Mouse (Mus musculus): Measurements from ENCODE around the gene Map4k1. TPM values are rescaled to one million over a fixed set of nuclear protein-coding genes. Genes with fewer than 3 reads are reported as not detected.

Map4k1 gene
- polyA plus RNA-seq (2012; rRNA removed) = 16.7 and 17.0 TPM in 2 replicates

- H3K4me1 ChIP-seq (ENCODE audit: control insufficient read depth, insufficient read depth, low read length) = peaks cover 7% of the 10 kb centered on the region
- under 1% methylated on average over 36 of the region's 36 CpGs for WGBS
- DNase-seq = peak; percentile 90
- peak; percentile 93; the same call in 1 of the 2 replicates for TF ChIP-seq POLR2A (IDR thresholded peaks at IDR 0.05; ENCODE audit: borderline replicate concordance, extremely low read depth, low read depth, low read length)
- no peak for TF ChIP-seq CTCF (IDR thresholded peaks at IDR 0.05; ENCODE audit: insufficient read depth, low read length)
- H3K4me3 ChIP-seq (replicated peaks; ENCODE audit: extremely low read depth, low read depth, low read length) = peak within 1 kb of the TSS; percentile 96
These were observed at the start of gene Map4k1, which contains the start of gene Eif3k for GRCm38 (mm10) chr7:28981651-28982273. Gene Map4k1 (plus strand): TSS chr7:28982050. Gene Eif3k (minus strand): TSS chr7:28981864.

DNA sequence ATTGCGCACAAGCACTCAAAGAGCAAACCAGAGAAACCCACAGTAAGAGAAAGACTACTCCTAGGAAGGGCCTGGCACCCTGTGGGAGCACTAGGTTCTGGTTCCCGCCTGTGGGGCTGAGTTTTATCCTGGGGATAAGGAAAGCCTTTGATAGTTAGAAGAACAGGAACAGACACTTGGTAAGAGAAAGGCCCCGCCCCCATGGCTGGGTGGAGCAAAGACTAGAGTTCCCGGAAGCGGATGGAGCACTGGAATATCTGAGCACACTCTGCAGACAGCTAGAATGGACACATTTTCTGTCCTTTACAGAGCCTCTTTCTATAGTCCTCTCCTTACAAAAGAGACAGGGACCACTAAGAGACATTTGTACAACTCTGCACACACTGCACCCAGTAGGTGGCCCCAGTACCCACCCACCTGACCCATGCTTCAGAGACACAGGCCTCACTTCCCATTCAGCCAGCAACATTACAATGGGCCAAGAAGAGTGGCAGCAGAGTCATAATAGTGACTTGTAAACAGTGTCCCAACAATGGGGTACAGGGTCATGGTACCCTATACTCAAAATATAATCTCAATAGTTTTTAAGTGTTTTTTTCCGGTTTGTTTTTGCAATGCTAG, 49.3 kb upstream of the Map4k1 start:
- no peak for DNase-seq
- 41% methylated on average over 6 of the region's 6 CpGs for WGBS
- H3K4me1 ChIP-seq (ENCODE audit: control insufficient read depth, insufficient read depth, low read length) = peaks cover 46% of the 10 kb centered on the region

GRCm38 (mm10) chr7:28933825-28934224, 48.0 kb upstream of the Map4k1 start:
- DNase-seq = no peak
- H3K4me1 ChIP-seq (ENCODE audit: control insufficient read depth, insufficient read depth, low read length) = peaks cover 54% of the 10 kb centered on the region
- WGBS = 86% methylated on average over 2 of the region's 2 CpGs
- TF ChIP-seq POLR2A (IDR thresholded peaks at IDR 0.05; ENCODE audit: borderline replicate concordance, extremely low read depth, low read depth, low read length) (no peak), CTCF (IDR thresholded peaks at IDR 0.05; ENCODE audit: insufficient read depth, low read length) (no peak)
- H3K4me3 ChIP-seq (replicated peaks; ENCODE audit: extremely low read depth, low read depth, low read length) = no peak overlapping the region

More for the DNA sequence above, 49.3 kb upstream of the Map4k1 start:
- no peak overlapping the region for H3K4me3 ChIP-seq (replicated peaks; ENCODE audit: extremely low read depth, low read depth, low read length)
- TF ChIP-seq POLR2A (IDR thresholded peaks at IDR 0.05; ENCODE audit: borderline replicate concordance, extremely low read depth, low read depth, low read length) = no peak
- TF ChIP-seq CTCF (IDR thresholded peaks at IDR 0.05; ENCODE audit: insufficient read depth, low read length) = no peak

DNA sequence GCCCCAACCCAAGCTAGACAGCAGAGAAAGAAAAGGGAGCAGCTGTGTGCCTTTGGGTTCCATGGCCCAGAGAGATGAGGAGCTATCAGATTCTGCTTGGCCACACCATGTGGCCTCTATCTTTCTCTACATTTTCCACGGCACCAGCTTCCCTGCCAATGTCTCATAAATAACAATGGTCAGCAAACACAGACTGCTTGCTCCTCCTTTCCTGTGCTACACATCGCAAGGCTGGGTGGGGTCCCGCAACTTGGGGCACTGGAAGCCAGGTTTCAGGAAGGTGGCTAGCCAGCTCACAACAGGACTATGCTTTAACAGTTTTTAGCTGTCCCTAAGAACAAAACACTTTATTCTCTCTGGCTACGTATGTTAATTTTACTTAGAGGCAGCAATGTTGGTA, 45.1 kb upstream of the Map4k1 start:
- TF ChIP-seq CTCF (IDR thresholded peaks at IDR 0.05; ENCODE audit: insufficient read depth, low read length) (no peak), POLR2A (IDR thresholded peaks at IDR 0.05; ENCODE audit: borderline replicate concordance, extremely low read depth, low read depth, low read length) (no peak)
- H3K4me3 ChIP-seq (replicated peaks; ENCODE audit: extremely low read depth, low read depth, low read length) = no peak overlapping the region
- 30% methylated on average over 4 of the region's 4 CpGs for WGBS
- DNase-seq = no peak
- peaks cover 65% of the 10 kb centered on the region for H3K4me1 ChIP-seq (ENCODE audit: control insufficient read depth, insufficient read depth, low read length)

DNA sequence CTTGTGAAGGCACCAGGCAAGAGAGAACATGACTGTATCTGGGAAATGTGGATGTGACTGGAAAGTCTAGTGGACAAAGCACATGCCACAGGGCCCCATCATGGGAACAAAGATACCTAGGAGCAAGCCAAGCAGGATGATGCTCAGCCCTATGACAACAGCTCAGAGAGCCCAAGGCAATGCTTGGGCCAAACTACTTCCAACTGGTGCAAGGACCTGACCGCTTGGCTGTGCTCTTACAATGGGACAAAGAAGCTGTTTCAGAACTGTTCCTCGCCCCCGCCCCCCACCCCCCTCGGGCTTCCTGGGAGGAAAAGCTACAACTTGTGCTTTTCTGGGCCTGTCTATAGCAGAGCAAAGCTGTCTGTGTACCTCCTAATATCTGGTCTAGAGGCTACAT, 43.2 kb upstream of the Map4k1 start:
- H3K4me1 ChIP-seq (ENCODE audit: control insufficient read depth, insufficient read depth, low read length) = peaks cover 68% of the 10 kb centered on the region
- DNase-seq = no peak

GRCm38 (mm10) chr7:28939418-28940183, 42.2 kb upstream of the Map4k1 start:
- H3K4me1 ChIP-seq (ENCODE audit: control insufficient read depth, insufficient read depth, low read length) = peaks cover 71% of the 10 kb centered on the region
- WGBS = 58% methylated on average over 7 of the region's 7 CpGs
- no peak for DNase-seq
- TF ChIP-seq POLR2A (IDR thresholded peaks at IDR 0.05; ENCODE audit: borderline replicate concordance, extremely low read depth, low read depth, low read length) (no peak), CTCF (IDR thresholded peaks at IDR 0.05; ENCODE audit: insufficient read depth, low read length) (no peak)
- no peak overlapping the region for H3K4me3 ChIP-seq (replicated peaks; ENCODE audit: extremely low read depth, low read depth, low read length)

More for the DNA sequence above, 43.2 kb upstream of the Map4k1 start:
- 42% methylated on average over 4 of the region's 4 CpGs for WGBS
- TF ChIP-seq CTCF (IDR thresholded peaks at IDR 0.05; ENCODE audit: insufficient read depth, low read length) (0 out of 2 replicates have a peak, but pooled peaks have one; percentile 20), POLR2A (IDR thresholded peaks at IDR 0.05; ENCODE audit: borderline replicate concordance, extremely low read depth, low read depth, low read length) (no peak)
- no peak overlapping the region for H3K4me3 ChIP-seq (replicated peaks; ENCODE audit: extremely low read depth, low read depth, low read length)

- WGBS = 26% methylated on average over 4 of the region's 4 CpGs
- no peak for TF ChIP-seq CTCF (IDR thresholded peaks at IDR 0.05; ENCODE audit: insufficient read depth, low read length)
- TF ChIP-seq POLR2A (IDR thresholded peaks at IDR 0.05; ENCODE audit: borderline replicate concordance, extremely low read depth, low read depth, low read length) = no peak
- Histone ChIP-seq H3K4me1 (ENCODE audit: control insufficient read depth, insufficient read depth, low read length) (peaks cover 71% of the 10 kb centered on the region), H3K4me3 (replicated peaks; ENCODE audit: extremely low read depth, low read depth, low read length) (no peak overlapping the region)
- DNase-seq = no peak
These were observed 40.7 kb upstream of the Map4k1 start for GRCm38 (mm10) chr7:28941129-28941528.

GRCm38 (mm10) chr7:28941542-28941941, 40.3 kb upstream of the Map4k1 start:
- Histone ChIP-seq H3K4me1 (ENCODE audit: control insufficient read depth, insufficient read depth, low read length) (peaks cover 70% of the 10 kb centered on the region), H3K4me3 (replicated peaks; ENCODE audit: extremely low read depth, low read depth, low read length) (no peak overlapping the region)
- WGBS = 41% methylated on average over 4 of the region's 4 CpGs
- TF ChIP-seq POLR2A (IDR thresholded peaks at IDR 0.05; ENCODE audit: borderline replicate concordance, extremely low read depth, low read depth, low read length) (no peak), CTCF (IDR thresholded peaks at IDR 0.05; ENCODE audit: insufficient read depth, low read length) (no peak)
- DNase-seq = no peak

GRCm38 (mm10) chr7:28943451-28944180, 38.2 kb upstream of the Map4k1 start:
- Histone ChIP-seq H3K4me1 (ENCODE audit: control insufficient read depth, insufficient read depth, low read length) (peaks cover 62% of the 10 kb centered on the region), H3K4me3 (replicated peaks; ENCODE audit: extremely low read depth, low read depth, low read length) (no peak overlapping the region)
- TF ChIP-seq CTCF (IDR thresholded peaks at IDR 0.05; ENCODE audit: insufficient read depth, low read length) (no peak), POLR2A (IDR thresholded peaks at IDR 0.05; ENCODE audit: borderline replicate concordance, extremely low read depth, low read depth, low read length) (no peak)
- 37% methylated on average over 5 of the region's 5 CpGs for WGBS
- no peak for DNase-seq
